Mouse (Mus musculus): ENCODE results near the gene Arhgdia. TPM values are rescaled to one million over a fixed set of nuclear protein-coding genes. Genes with fewer than 3 reads are reported as not detected.

The Arhgdia gene
- polyA plus RNA-seq, 1 experiment: 269 TPM

DNA sequence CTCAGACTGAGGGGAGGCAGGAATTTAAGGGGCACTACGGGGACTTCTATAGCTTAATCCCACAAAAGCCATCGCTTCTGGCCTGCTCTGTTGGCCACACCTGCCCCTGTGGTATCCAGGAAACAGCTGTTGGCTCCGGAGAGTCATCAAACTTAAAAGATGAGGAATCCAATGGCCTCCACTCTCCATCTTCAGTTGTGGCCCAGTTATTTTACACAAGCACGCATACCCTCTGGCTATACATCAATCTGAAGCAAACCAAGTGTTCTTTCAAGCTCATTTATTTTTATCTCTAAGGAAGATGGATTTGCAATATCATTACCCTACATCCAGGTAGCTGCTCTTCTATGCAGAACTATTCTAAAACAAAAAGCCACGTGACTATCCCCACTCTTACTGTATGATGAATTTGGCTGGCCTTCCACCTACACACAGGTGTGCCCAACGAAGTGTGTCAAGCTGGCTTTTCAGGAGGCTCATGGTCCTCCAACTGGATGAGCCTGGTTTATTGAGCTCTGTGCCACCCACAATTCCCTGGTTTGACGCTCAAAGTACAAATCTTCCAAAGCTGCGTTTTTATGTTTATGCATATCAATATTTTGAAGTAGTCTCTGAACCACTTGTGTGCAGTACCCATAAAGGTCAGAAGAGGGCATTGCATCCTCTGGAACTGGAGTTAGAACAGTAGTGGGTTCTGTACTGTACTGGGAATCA, 1.0 kb upstream of the Arhgdia start:
- TF ChIP-seq EP300 (IDR thresholded peaks at IDR 0.05; ENCODE audit: insufficient read depth, low read depth, low read length): no peak
- no peak for TF ChIP-seq CTCF (IDR thresholded peaks at IDR 0.05; ENCODE audit: low read depth, low read length)
- TF ChIP-seq POLR2A (IDR thresholded peaks at IDR 0.05; ENCODE audit: insufficient read depth, low read length): no peak
- H3K27ac ChIP-seq (ENCODE audit: insufficient read depth, low read length): peak overlapping the region; percentile 87
- no peaks in the 10 kb centered on the region for H3K27me3 ChIP-seq (ENCODE audit: control insufficient read depth, insufficient read depth, low read length, poor library complexity, severe bottlenecking)
- H3K4me3 ChIP-seq (ENCODE audit: low read depth, low read length): peak overlapping the region; percentile 86
- no peaks in the 10 kb centered on the region for H3K9me3 ChIP-seq (replicated peaks; ENCODE audit: control insufficient read depth, insufficient read depth, low read length, poor library complexity, severe bottlenecking)
- peaks cover 4% of the 10 kb centered on the region for H3K4me1 ChIP-seq (ENCODE audit: control insufficient read depth, insufficient read depth, low read length)
- H3K36me3 ChIP-seq (ENCODE audit: control insufficient read depth, insufficient read depth, low read length, poor library complexity, severe bottlenecking): peaks cover 40% of the 10 kb centered on the region
- H3K9ac ChIP-seq (ENCODE audit: low read depth, poor library complexity, severe bottlenecking): peak overlapping the region; percentile 86

DNA sequence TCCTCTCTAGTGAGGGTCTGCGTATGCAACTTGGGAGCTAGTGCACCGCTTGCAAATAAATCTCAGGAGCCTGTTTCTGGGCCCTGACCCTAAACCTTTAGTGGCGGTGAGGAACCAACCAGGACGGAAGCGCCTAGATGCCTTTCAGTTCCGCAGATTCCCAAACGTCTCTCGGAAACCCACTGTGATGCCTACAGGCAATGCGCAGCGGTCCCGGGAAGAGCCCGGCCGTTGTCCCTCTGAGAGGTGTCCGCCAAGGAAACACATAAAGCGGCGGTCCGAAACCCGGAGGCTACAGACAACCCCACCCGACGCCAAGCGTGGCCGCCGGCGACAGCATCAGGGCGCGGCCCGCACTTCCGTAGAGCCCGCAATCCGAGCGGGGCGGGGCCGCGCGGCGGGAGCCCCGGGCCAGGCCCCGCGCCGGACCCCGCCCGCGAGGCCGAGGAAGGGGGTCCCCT, 523 bp downstream of the Arhgdia start:
- TF ChIP-seq CTCF (IDR thresholded peaks at IDR 0.05; ENCODE audit: low read depth, low read length) (no peak), POLR2A (IDR thresholded peaks at IDR 0.05; ENCODE audit: insufficient read depth, low read length) (no peak), EP300 (IDR thresholded peaks at IDR 0.05; ENCODE audit: insufficient read depth, low read depth, low read length) (no peak)
- Histone ChIP-seq H3K4me1 (ENCODE audit: control insufficient read depth, insufficient read depth, low read length) (peaks cover 4% of the 10 kb centered on the region), H3K27ac (ENCODE audit: insufficient read depth, low read length) (peak overlapping the region; percentile 27), H3K36me3 (ENCODE audit: control insufficient read depth, insufficient read depth, low read length, poor library complexity, severe bottlenecking) (peaks cover 32% of the 10 kb centered on the region), H3K4me3 (ENCODE audit: low read depth, low read length) (peak overlapping the region; percentile 86), H3K27me3 (ENCODE audit: control insufficient read depth, insufficient read depth, low read length, poor library complexity, severe bottlenecking) (no peaks in the 10 kb centered on the region), H3K9ac (ENCODE audit: low read depth, poor library complexity, severe bottlenecking) (peak overlapping the region; percentile 86), H3K9me3 (replicated peaks; ENCODE audit: control insufficient read depth, insufficient read depth, low read length, poor library complexity, severe bottlenecking) (no peaks in the 10 kb centered on the region)

DNA sequence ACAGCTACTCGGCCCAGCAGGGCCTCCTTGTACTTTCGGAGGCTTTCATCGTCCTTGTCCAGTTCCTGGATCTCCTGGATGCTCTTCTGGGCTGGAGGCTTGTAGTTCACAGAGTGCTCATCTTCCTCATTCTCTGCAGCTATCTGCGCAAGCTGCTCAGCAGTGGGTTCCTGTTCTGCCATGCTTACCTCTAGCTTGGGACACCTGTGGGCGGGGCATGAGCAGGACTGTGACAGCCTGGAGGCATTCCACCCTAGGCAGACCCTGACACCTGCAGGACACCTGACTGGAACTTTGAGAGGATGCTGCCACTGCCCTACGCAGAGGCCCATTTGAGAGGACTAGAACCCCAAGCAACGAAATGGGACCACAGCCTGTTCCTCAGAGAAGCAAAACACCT, 1.2 kb downstream of the Arhgdia start:
- Histone ChIP-seq H3K27me3 (ENCODE audit: control insufficient read depth, insufficient read depth, low read length, poor library complexity, severe bottlenecking) (no peaks in the 10 kb centered on the region), H3K36me3 (ENCODE audit: control insufficient read depth, insufficient read depth, low read length, poor library complexity, severe bottlenecking) (peaks cover 25% of the 10 kb centered on the region), H3K27ac (ENCODE audit: insufficient read depth, low read length) (0 out of 2 replicates have a peak overlapping the region, but pooled peaks have one; percentile 27), H3K9ac (ENCODE audit: low read depth, poor library complexity, severe bottlenecking) (peak overlapping the region; percentile 86), H3K9me3 (replicated peaks; ENCODE audit: control insufficient read depth, insufficient read depth, low read length, poor library complexity, severe bottlenecking) (no peaks in the 10 kb centered on the region), H3K4me1 (ENCODE audit: control insufficient read depth, insufficient read depth, low read length) (peaks cover 4% of the 10 kb centered on the region), H3K4me3 (ENCODE audit: low read depth, low read length) (peak overlapping the region; percentile 86)
- TF ChIP-seq EP300 (IDR thresholded peaks at IDR 0.05; ENCODE audit: insufficient read depth, low read depth, low read length): no peak
- no peak for TF ChIP-seq CTCF (IDR thresholded peaks at IDR 0.05; ENCODE audit: low read depth, low read length)
- TF ChIP-seq POLR2A (IDR thresholded peaks at IDR 0.05; ENCODE audit: insufficient read depth, low read length): no peak

DNA sequence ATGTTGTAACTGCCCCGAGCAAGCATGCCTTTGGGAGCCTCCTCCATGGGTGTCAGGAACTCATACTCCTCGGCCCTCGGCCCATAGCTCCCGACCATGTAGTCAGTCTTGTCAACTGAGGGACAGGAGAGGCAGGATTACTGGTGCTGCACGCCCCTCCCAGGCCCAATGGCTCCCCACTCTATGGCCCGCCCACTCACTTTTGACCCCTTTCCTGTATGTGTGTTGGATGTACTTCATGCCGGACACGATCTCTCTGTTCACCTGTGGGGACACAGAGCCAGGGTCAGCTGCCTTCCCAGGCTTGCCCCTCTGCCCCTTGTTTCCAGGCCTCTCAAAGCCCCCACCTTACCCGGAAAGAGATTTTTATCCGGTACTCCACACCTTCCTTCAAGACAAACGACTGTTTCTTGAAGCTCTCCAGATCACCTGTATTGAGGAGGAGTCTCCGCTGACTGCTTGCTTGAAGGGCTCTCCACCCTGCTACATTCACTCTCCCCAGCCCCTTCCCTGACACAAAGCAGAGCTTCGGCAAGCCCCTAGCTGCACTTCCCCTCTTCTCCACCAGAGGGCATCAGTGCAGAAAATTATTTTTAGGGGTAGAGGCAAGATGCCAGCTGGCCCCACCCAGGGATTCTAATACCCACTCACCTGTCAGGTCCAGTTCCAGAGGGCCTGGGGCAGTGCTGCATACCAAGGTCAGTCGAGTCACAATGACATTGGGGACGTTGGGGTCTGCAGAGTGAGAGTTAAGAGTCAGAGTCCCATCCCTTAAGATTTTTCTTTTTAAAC, 1.9 kb downstream of the Arhgdia start:
- peak; percentile 67 for TF ChIP-seq CTCF (IDR thresholded peaks at IDR 0.05; ENCODE audit: low read depth, low read length)
- no peak for TF ChIP-seq EP300 (IDR thresholded peaks at IDR 0.05; ENCODE audit: insufficient read depth, low read depth, low read length)
- no peak for TF ChIP-seq POLR2A (IDR thresholded peaks at IDR 0.05; ENCODE audit: insufficient read depth, low read length)
- no peaks in the 10 kb centered on the region for H3K27me3 ChIP-seq (ENCODE audit: control insufficient read depth, insufficient read depth, low read length, poor library complexity, severe bottlenecking)
- H3K27ac ChIP-seq (ENCODE audit: insufficient read depth, low read length): no peak overlapping the region
- no peak overlapping the region for H3K9ac ChIP-seq (ENCODE audit: low read depth, poor library complexity, severe bottlenecking)
- H3K4me1 ChIP-seq (ENCODE audit: control insufficient read depth, insufficient read depth, low read length): peaks cover 4% of the 10 kb centered on the region
- H3K36me3 ChIP-seq (ENCODE audit: control insufficient read depth, insufficient read depth, low read length, poor library complexity, severe bottlenecking): peaks cover 22% of the 10 kb centered on the region
- H3K4me3 ChIP-seq (ENCODE audit: low read depth, low read length): no peak overlapping the region
- no peaks in the 10 kb centered on the region for H3K9me3 ChIP-seq (replicated peaks; ENCODE audit: control insufficient read depth, insufficient read depth, low read length, poor library complexity, severe bottlenecking)

DNA sequence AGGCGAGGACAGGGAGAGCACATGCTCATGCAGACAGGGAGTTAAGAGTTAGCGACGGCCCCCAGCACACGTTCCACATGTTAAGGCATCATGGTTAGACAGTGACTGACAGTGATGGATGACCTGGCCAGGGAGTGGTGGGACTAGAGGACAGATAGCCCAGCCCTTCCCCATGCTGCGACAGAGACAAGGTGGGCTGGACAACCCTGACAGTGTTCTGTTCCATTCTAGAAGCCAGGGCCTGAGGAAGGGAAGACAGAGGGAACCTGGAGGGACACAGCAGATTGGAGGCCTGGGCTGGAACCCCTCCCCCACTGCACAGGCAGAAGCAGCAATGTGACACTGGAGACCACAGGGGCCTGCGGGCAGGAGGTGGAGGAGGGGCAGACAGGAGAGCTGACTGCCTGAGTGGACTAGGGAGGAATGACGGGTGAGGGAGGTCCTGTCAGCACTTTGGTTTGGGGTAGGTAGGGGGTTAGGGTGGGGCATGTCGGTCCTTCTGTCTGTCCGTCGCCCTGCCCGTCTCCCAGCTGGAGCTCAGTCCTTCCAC, 2.7 kb downstream of the Arhgdia start:
- H3K9me3 ChIP-seq (replicated peaks; ENCODE audit: control insufficient read depth, insufficient read depth, low read length, poor library complexity, severe bottlenecking): no peaks in the 10 kb centered on the region
- no peak for TF ChIP-seq CTCF (IDR thresholded peaks at IDR 0.05; ENCODE audit: low read depth, low read length)
- no peak for TF ChIP-seq EP300 (IDR thresholded peaks at IDR 0.05; ENCODE audit: insufficient read depth, low read depth, low read length)
- TF ChIP-seq POLR2A (IDR thresholded peaks at IDR 0.05; ENCODE audit: insufficient read depth, low read length): no peak
- H3K9ac ChIP-seq (ENCODE audit: low read depth, poor library complexity, severe bottlenecking): no peak overlapping the region
- H3K4me3 ChIP-seq (ENCODE audit: low read depth, low read length): no peak overlapping the region
- H3K27me3 ChIP-seq (ENCODE audit: control insufficient read depth, insufficient read depth, low read length, poor library complexity, severe bottlenecking): no peaks in the 10 kb centered on the region
- peaks cover 22% of the 10 kb centered on the region for H3K36me3 ChIP-seq (ENCODE audit: control insufficient read depth, insufficient read depth, low read length, poor library complexity, severe bottlenecking)
- peaks cover 4% of the 10 kb centered on the region for H3K4me1 ChIP-seq (ENCODE audit: control insufficient read depth, insufficient read depth, low read length)
- H3K27ac ChIP-seq (ENCODE audit: insufficient read depth, low read length): no peak overlapping the region
